Mouse (Mus musculus) heart, embryonic 10.5 days (tissue): ENCODE measurements around the gene Shroom4. TPM values are rescaled to one million over a fixed set of nuclear protein-coding genes. Genes with fewer than 3 reads are reported as not detected.
"Not testable (repeated sequence)": the region's sequence is repeated elsewhere in the genome, so short reads cannot be mapped to it uniquely, and the experiment has no call there.

ENCODE experiments used
- DNase-seq: peaks from one replicate; pipeline ENCODE4 v3.0.0-alpha.2; 2017; ENCODE audit warnings: low spot score
- H3K27ac ChIP-seq: fragments of 300-500 bp; sonication (generic); 2 replicates; pipeline ENCODE4 v1.5.1; 2016; ENCODE audit warnings: mild to moderate bottlenecking
- H3K27me3 ChIP-seq: fragments of 300-500 bp; sonication (generic); 2 replicates; pipeline ENCODE4 v1.6.1; 2016; ENCODE audit warnings: mild to moderate bottlenecking; ENCODE audit not compliant: poor library complexity, insufficient read depth, severe bottlenecking
- H3K36me3 ChIP-seq: fragments of 300-500 bp; sonication (generic); 2 replicates; pipeline ENCODE4 v1.6.1; 2016; ENCODE audit warnings: mild to moderate bottlenecking, moderate library complexity
- H3K4me1 ChIP-seq: fragments of 300-500 bp; sonication (generic); 2 replicates; pipeline ENCODE4 v1.6.1; 2016; ENCODE audit warnings: mild to moderate bottlenecking
- H3K4me3 ChIP-seq: fragments of 300-500 bp; sonication (generic); 2 replicates; pipeline ENCODE4 v1.5.1; 2016; ENCODE audit warnings: mild to moderate bottlenecking, moderate library complexity
- H3K9me3 ChIP-seq: fragments of 300-500 bp; sonication (generic); 2 replicates; pipeline ENCODE4 v1.6.1; 2016; ENCODE audit warnings: mild to moderate bottlenecking, moderate library complexity
- WGBS: fragments of 180-500 bp; shearing (Covaris S2); methylation state at CpG from one replicate; pipeline ENCODE4 v1.1.7; 2016; 5-methylcytosine and 5-hydroxymethylcytosine counted together
- polyA plus RNA-seq: library from polyadenylated mRNA; unstranded; fragments of >200 nt; fragmentation: Nextera tagmentation; extraction: Ambion mirVana; gene quantifications from 2 replicates; pipeline ENCODE4 v1.2.1, GENCODE M21; 2016

The Shroom4 gene
- polyA plus RNA-seq, 1 experiment from 2014 or later, result 5.7 TPM

DNA sequence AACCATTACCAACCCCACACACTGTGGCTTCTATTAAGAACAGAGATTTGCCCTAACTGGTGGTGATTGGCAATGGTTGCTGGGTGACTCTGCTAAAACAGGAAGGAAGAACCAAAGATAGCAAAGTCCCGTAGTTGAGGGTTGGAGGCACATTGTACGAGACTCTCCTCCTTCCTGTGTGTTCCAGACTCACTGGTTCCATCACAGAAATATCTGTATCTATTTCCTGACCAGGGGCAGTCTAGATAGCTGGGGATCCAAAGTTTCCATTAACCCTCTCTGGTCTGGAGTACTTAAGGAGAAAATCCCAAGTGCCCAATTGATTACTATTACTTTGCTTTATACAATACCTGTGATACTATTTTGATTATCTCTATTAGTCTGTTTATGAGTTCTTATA lies 35.6 kb downstream of the Shroom4 start:
- WGBS, result 50% methylated on average over 2 of the region's 2 CpGs
- DNase-seq, result no peak
- no peak overlapping the region for H3K27ac ChIP-seq
- no peak overlapping the region for H3K4me3 ChIP-seq
- H3K27me3 ChIP-seq, result no peaks in the 10 kb centered on the region
- H3K9me3 ChIP-seq, result no peaks in the 10 kb centered on the region
- H3K4me1 ChIP-seq, result no peaks in the 10 kb centered on the region
- H3K36me3 ChIP-seq, result no peaks in the 10 kb centered on the region

- H3K4me3 ChIP-seq, result no peak overlapping the region
Measured at GRCm38 (mm10) chrX:6446422-6446821, 46.8 kb downstream of the Shroom4 start.

DNA sequence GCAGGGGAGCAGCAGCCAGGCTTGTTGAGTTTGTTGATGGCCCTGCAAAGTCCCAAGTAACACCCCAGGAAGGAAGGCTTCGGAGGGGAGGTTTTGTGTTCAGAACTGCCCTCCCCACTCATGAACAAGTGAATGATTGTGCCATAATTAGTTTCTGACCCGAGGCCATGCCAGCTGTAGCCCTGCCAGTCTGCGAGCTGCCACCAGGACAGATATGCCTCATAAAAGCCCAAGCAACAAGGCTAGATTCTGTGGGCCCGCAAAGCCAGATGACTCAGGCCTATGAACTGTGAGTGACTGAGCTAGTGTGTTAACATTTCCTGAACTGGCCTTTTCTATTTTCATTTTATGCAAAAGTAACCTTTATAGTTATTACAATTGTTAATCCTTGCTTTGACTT lies 48.3 kb downstream of the Shroom4 start:
- DNase-seq, result no peak
- 70% methylated on average over 4 of the region's 4 CpGs for WGBS
- Histone ChIP-seq H3K9me3 (no peaks in the 10 kb centered on the region), H3K27ac (no peak overlapping the region), H3K4me3 (no peak overlapping the region), H3K27me3 (no peaks in the 10 kb centered on the region), H3K36me3 (no peaks in the 10 kb centered on the region), H3K4me1 (no peaks in the 10 kb centered on the region)

More at GRCm38 (mm10) chrX:6446422-6446821, 46.8 kb downstream of the Shroom4 start:
- Histone ChIP-seq H3K27me3 (no peaks in the 10 kb centered on the region), H3K4me1 (no peaks in the 10 kb centered on the region), H3K27ac (no peak overlapping the region), H3K36me3 (no peaks in the 10 kb centered on the region), H3K9me3 (no peaks in the 10 kb centered on the region)
- DNase-seq, result no peak
- WGBS, result 57% methylated on average over 1 of the region's 1 CpGs

- Histone ChIP-seq H3K27me3 (no peaks in the 10 kb centered on the region), H3K27ac (no peak overlapping the region), H3K4me3 (no peak overlapping the region), H3K4me1 (no peaks in the 10 kb centered on the region), H3K9me3 (no peaks in the 10 kb centered on the region), H3K36me3 (no peaks in the 10 kb centered on the region)
- no peak for DNase-seq
- WGBS, result 90% methylated on average over 4 of the region's 4 CpGs
Measured at GRCm38 (mm10) chrX:6453220-6453619, 53.6 kb downstream of the Shroom4 start.

DNA sequence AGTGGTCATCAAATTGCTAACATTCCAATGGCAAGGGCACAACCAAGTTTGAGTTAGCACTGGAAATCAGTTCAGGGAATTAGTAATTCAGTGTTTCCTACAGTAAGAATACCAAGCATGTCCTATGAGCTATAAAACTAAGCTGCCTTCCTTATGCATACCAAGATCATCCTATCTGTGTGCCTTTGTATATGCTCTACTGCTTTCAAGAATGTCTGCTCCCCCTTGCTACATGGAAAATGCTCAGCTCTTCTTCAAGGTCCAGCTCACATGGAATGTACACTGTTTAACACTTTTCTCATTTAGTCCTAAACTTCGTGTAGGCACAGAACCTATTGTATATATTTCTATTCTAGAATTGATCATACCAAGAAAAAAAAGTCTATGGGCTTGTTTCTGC lies 69.6 kb downstream of the Shroom4 start:
- H3K9me3 ChIP-seq, H3K27me3 ChIP-seq, DNase-seq, H3K4me3 ChIP-seq, H3K36me3 ChIP-seq, H3K4me1 ChIP-seq, H3K27ac ChIP-seq: not testable (repeated sequence)
- no CpG with 5 or more reads among the region's 1 CpGs for WGBS

GRCm38 (mm10) chrX:6472563-6472962 lies 72.9 kb downstream of the Shroom4 start:
- not testable (repeated sequence) for H3K36me3 ChIP-seq, H3K27ac ChIP-seq, H3K4me1 ChIP-seq, H3K27me3 ChIP-seq, H3K9me3 ChIP-seq, DNase-seq, H3K4me3 ChIP-seq
- no CpG with 5 or more reads among the region's 1 CpGs for WGBS

GRCm38 (mm10) chrX:6475177-6475576 lies 75.5 kb downstream of the Shroom4 start:
- H3K27ac ChIP-seq, result no peak overlapping the region
- H3K36me3 ChIP-seq, result no peaks in the 10 kb centered on the region
- H3K9me3 ChIP-seq, result no peaks in the 10 kb centered on the region
- WGBS, result 23% methylated on average over 1 of the region's 1 CpGs
- no peak for DNase-seq
- no peaks in the 10 kb centered on the region for H3K27me3 ChIP-seq
- H3K4me1 ChIP-seq, result no peaks in the 10 kb centered on the region
- H3K4me3 ChIP-seq, result no peak overlapping the region

DNA sequence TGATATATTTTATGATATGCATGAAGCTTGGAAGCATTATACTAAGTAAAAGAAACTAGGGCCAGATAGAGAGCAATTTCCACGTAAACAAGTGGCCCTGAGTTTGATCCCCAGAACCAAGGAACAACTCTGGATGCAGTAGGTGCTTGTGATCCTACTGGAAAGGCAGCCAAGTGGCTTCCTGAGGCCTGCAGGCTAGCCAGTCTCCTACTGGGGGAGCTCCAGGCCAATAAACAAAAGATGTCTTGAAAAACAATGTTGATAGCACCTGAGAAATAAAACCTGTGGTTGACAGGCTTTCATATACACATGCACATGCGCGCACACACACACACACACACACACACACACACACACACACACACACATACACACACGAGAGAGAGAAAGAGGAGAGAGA lies 82.6 kb downstream of the Shroom4 start:
- no peak overlapping the region for H3K4me3 ChIP-seq
- no peaks in the 10 kb centered on the region for H3K27me3 ChIP-seq
- DNase-seq, result no peak
- H3K4me1 ChIP-seq, result no peaks in the 10 kb centered on the region
- WGBS, result 84% methylated on average over 4 of the region's 4 CpGs
- H3K9me3 ChIP-seq, result no peaks in the 10 kb centered on the region
- no peaks in the 10 kb centered on the region for H3K36me3 ChIP-seq
- H3K27ac ChIP-seq, result no peak overlapping the region

- Histone ChIP-seq H3K27me3 (no peaks in the 10 kb centered on the region), H3K36me3 (no peaks in the 10 kb centered on the region), H3K27ac (no peak overlapping the region), H3K9me3 (no peaks in the 10 kb centered on the region), H3K4me1 (no peaks in the 10 kb centered on the region), H3K4me3 (no peak overlapping the region)
- no peak for DNase-seq
- WGBS, result 46% methylated on average over 8 of the region's 8 CpGs
Measured at GRCm38 (mm10) chrX:6483817-6484216, 84.2 kb downstream of the Shroom4 start.

GRCm38 (mm10) chrX:6490433-6490832 lies 90.8 kb downstream of the Shroom4 start:
- H3K27me3 ChIP-seq, result no peaks in the 10 kb centered on the region
- H3K4me1 ChIP-seq, result no peaks in the 10 kb centered on the region
- H3K9me3 ChIP-seq, result no peaks in the 10 kb centered on the region
- 75% methylated on average over 4 of the region's 4 CpGs for WGBS
- H3K27ac ChIP-seq, result no peak overlapping the region
- no peak overlapping the region for H3K4me3 ChIP-seq
- no peak for DNase-seq
- no peaks in the 10 kb centered on the region for H3K36me3 ChIP-seq

GRCm38 (mm10) chrX:6495456-6495855 lies 95.8 kb downstream of the Shroom4 start:
- Histone ChIP-seq H3K36me3 (no peaks in the 10 kb centered on the region), H3K4me1 (no peaks in the 10 kb centered on the region), H3K27me3 (no peaks in the 10 kb centered on the region), H3K27ac (no peak overlapping the region), H3K9me3 (no peaks in the 10 kb centered on the region), H3K4me3 (no peak overlapping the region)
- no peak for DNase-seq

GRCm38 (mm10) chrX:6496374-6496773 lies 96.7 kb downstream of the Shroom4 start:
- DNase-seq, result no peak
- 36% methylated on average over 2 of the region's 2 CpGs for WGBS
- H3K27ac ChIP-seq, result no peak overlapping the region

GRCm38 (mm10) chrX:6501850-6502249 lies 102.2 kb downstream of the Shroom4 start:
- no peak for DNase-seq
- Histone ChIP-seq H3K27ac (no peak overlapping the region), H3K27me3 (no peaks in the 10 kb centered on the region), H3K4me3 (no peak overlapping the region), H3K4me1 (no peaks in the 10 kb centered on the region), H3K9me3 (no peaks in the 10 kb centered on the region), H3K36me3 (no peaks in the 10 kb centered on the region)
- WGBS, result 82% methylated on average over 1 of the region's 1 CpGs

More at GRCm38 (mm10) chrX:6496374-6496773, 96.7 kb downstream of the Shroom4 start:
- H3K36me3 ChIP-seq, result no peaks in the 10 kb centered on the region
- H3K9me3 ChIP-seq, result no peaks in the 10 kb centered on the region
- H3K4me3 ChIP-seq, result no peak overlapping the region
- no peaks in the 10 kb centered on the region for H3K4me1 ChIP-seq
- no peaks in the 10 kb centered on the region for H3K27me3 ChIP-seq

DNA sequence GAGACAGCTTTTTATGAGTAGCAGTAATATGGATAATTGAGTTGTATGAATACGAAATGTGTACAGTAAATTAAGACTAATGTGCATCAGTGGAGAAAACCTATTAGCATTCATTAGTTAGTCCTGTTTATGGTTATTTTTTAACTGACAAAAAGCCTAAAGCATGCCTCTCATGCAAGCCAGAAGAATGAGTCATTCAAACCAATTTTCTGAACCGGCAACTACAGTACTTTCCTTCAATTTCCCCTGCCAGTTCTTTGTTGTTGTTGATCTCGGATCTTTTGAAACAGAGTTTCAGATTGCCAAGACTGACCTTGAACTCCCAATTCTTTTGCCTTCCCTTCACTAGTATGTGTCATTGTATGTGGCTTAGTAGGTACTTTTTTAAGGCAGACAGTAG lies 117.6 kb downstream of the Shroom4 start:
- H3K27ac ChIP-seq, result no peak overlapping the region
- no peak overlapping the region for H3K4me3 ChIP-seq
- no peaks in the 10 kb centered on the region for H3K9me3 ChIP-seq
- DNase-seq, result no peak
- WGBS, result 64% methylated on average over 3 of the region's 3 CpGs
- H3K27me3 ChIP-seq, result no peaks in the 10 kb centered on the region
- H3K4me1 ChIP-seq, result no peaks in the 10 kb centered on the region
- no peaks in the 10 kb centered on the region for H3K36me3 ChIP-seq
